Mouse (Mus musculus) brain, embryonic 14.5 days (tissue): ENCODE measurements around the gene Mga.

Experiments used
- CTCF ChIP-seq: fragments of 200-500 bp; IDR thresholded peaks from 2 replicates; pipeline ENCODE4 v1.5.1; 2012; ENCODE audit warnings: inconsistent platforms, mild to moderate bottlenecking, moderate library complexity, borderline replicate concordance; ENCODE audit not compliant: insufficient read depth, insufficient read length; ENCODE audit errors: extremely low read depth
- POLR2A ChIP-seq: fragments of 200-500 bp; IDR thresholded peaks from 2 replicates; pipeline ENCODE4 v1.6.1; 2012; ENCODE audit warnings: mild to moderate bottlenecking, inconsistent platforms, borderline replicate concordance; ENCODE audit not compliant: poor library complexity, insufficient read depth, insufficient read length, severe bottlenecking; ENCODE audit errors: extremely low read depth

DNA sequence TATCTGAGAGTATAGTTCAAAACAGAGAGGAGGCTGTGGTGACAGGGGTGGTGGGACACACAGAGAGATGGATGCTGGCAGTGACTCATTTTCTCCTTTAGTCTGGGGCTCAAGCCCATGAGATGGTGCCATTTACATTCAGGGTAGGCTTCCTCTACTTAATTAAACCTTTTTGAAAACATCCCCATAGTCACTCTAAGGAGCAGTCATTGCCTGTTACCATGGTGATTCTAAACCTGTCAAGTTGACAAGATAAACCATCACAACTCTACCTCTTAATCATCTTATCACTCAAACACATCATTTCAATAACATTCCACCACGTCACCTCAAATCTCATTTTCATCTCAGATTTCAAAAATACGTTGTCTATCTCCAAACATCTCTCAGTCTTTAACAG is 106.9 kb downstream of the Mga start:
- TF ChIP-seq CTCF = no peak
- TF ChIP-seq POLR2A = no peak
